Mouse (Mus musculus) heart, adult 2 months (tissue): Measurements from ENCODE around the gene Rnf145.

Experiments
- CTCF ChIP-seq: fragments of 200-600 bp; IDR thresholded peaks from 2 replicates; pipeline ENCODE4 v1.8.1; 2022; ENCODE audit warnings: antibody characterized with exemption, mild to moderate bottlenecking, moderate library complexity
- EP300 ChIP-seq: fragments of 200-500 bp; IDR thresholded peaks from 2 replicates; pipeline ENCODE4 v1.6.1; 2011; ENCODE audit warnings: low read depth, low read length, control low read depth; ENCODE audit not compliant: insufficient read depth
- POLR2A ChIP-seq: fragments of 200-500 bp; IDR thresholded peaks from 2 replicates; pipeline ENCODE4 v1.6.1; 2011; ENCODE audit warnings: mild to moderate bottlenecking, low read depth, low read length, control low read depth; ENCODE audit not compliant: insufficient read depth

GRCm38 (mm10) chr11:44522594-44522993 lies 3.8 kb downstream of the Rnf145 start:
- TF ChIP-seq CTCF (no peak), POLR2A (no peak), EP300 (no peak)
